Mouse (Mus musculus): ENCODE measurements around the gene Uggt1.

GRCm38 (mm10) chr1:36251426-36251825 lies 6.9 kb upstream of the Uggt1 start:
- TF ChIP-seq EP300 (IDR thresholded peaks at IDR 0.05; ENCODE audit: low read depth): no peak
- no peak for TF ChIP-seq CTCF (IDR thresholded peaks at IDR 0.05; ENCODE audit: low read depth)
